Mouse (Mus musculus) CD8-positive naive resting alpha-beta T cell, adult 2 months (primary cell): Measurements from ENCODE around the gene Sept4.

Source experiments
- DNase-seq, 2 experiments: peaks; one replicate each; pipeline ENCODE4 v3.0.0; 2022; ENCODE audit warnings: low read depth in 2 of 2, low spot score in 2 of 2

Gene Sept4

DNA sequence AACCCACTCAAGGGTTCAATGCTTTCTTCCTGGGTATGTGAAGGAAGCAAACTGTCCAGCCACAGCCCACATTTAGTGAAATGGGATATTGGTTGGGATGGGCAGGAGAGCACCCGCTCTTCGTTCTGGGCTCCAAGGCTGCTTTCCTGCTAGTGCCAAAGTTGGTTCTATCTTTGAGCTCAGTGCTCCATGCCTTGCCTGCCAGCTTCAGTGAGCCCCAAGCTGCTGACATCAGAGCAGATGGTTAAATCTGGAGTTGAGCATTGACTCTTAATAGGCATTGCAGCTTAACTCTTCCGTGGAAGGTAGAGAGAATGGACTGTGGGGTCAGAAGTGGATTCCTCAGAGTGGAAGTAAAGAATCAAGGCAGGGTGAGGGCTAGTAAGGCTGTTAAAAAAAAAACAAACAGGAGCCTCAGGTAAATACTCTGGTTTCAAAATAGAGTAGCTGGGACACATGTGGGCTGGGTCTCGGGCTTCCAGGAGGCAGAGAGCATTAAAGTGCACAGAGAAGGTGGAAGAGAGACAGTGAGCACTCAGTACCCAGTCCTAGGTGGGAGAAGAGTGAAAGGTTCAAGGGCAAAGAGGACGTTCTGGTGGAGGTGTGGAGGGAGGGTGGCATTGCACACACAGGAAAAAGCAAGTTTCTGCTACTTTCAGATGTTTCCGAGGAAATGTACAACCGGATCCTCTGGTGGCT lies at the start of gene Sept4:
TSS of gene Sept4 (plus strand) at position 649 of the 699 bp plus-strand sequence.
- DNase-seq = no peak

DNA sequence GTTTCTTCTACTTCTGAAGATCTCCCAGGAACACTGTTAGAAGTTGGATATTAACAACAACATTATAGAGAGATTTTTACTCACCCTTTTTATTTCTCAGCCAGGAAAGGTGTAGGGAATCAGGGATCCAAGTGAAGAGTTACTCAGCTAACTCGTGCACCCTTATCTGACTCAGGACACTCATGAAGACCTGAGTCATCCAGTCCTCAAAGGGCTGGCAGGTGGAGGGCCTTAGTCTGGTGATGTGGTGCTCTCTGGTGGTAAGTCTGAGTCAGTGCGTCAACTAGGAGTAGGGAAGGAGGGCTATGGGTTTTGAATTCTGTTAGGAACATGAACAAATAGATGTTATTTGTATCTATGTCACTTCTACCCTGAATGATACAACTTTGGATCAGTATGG lies 49.4 kb upstream of the Sept4 start:
- DNase-seq = peak; percentile 3 to 24

DNA sequence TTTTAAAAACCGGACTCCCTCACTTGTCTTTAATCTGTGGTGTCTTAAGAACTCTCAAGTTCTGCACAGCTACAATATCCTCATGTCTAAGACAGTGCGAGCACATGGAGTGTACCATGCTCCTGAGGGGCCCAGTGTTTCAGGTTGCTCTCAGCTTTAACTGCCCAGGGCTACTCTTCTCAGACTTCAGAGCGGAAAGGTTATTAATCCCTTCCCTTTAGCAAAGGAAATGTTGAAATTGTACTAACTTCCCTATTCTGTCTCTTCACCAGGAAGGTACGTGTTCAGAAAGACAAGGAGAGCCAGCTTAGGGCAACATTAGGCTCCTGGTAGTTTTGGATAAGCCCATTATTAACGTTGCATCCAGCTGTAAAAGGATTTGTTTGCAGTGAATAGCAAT lies 45.2 kb upstream of the Sept4 start:
- no peak for DNase-seq

DNA sequence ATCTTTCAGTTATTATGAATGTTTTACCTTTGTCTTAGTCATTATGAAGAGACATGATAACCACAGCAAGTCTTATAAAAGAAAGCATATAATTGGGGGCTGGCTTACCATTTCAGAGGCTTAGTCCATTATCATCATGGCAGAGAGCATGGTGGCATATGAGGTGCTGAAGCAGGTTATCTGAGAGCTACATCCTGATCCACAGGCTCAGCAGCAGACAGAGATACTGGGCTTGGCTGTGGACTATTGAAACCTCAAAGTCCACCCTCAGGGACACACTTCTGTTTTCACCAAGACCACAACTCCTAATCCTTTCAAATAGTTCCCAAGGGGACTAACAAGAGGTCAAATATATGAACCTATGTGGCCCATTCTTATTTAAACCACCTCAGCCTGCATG lies 44.7 kb upstream of the Sept4 start:
- no peak for DNase-seq

DNA sequence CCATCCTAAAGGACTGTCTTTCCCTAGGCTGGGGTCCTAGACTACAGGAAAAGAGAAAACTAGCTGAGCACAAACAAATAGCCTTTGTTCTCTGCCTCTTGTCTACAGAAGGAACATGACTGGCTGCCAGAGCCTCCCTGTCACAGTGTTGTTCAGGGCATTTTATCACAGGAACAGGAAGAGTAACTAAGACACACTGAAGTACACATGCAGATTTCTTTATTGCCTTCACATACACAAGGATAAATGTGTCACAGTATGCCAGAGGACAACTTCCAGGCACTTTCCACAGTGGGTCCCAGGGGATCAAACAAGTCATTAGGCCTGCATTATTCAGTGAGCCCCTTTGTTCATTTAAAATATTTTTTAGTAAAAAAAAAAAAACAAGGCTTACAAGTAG lies 43.9 kb upstream of the Sept4 start:
- no peak for DNase-seq

DNA sequence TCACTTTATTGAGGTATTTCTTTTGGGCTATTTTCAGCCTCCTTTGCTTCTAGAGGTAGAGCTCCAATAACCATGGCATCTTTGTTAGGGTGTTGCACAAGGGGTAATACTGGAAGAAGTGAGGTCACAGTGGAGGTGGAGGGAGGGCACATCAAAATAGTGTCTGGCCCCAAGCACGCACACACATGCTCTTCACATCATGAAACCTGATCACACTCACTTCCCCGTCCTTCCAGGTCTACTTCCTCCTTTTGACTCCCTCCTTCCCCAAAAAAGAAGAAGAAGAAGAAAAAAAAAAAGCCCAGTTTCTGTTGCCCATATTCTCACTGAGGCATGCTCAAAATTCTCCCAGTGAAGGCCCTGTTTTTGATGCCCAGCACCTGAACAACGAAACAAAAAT lies 41.3 kb upstream of the Sept4 start:
- no peak for DNase-seq

DNA sequence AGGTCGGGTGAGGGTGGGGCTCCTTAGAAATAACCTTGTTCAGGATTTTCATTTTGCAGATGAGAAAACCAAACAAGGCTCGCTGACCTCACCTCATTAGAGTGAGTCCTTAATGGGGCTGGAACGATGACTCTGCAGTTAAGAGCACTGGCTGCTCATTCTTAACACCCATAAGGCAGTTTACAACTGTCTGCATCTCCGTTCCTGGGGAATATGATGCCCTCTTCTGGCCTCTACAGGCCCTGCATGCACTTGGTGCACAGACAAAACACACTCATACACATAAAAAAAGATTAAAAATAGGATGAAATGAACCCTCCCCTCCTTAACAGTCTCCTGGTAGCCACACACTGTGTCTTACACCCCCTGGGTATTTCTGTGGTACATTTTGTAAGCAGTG lies 40.7 kb upstream of the Sept4 start:
- no peak for DNase-seq

DNA sequence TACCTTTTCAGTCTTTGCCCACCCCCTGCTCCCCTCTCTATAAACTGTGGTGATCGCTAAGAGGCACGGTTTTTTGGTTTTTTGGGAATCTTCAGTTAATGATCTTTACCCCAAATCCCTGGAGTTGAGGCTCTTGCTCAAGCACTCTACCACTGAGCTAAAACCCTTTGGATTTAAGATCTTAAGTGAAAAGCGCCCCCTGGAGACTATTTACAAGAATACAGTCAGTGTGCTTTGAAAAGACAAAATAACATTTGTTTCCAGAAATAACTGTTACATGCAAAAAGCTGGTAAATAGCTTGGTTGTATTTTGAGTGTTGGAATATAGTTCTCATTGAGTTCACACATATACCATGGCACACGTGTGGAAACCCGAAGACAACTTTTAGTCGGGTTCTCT lies 37.0 kb upstream of the Sept4 start:
- DNase-seq = no peak

DNA sequence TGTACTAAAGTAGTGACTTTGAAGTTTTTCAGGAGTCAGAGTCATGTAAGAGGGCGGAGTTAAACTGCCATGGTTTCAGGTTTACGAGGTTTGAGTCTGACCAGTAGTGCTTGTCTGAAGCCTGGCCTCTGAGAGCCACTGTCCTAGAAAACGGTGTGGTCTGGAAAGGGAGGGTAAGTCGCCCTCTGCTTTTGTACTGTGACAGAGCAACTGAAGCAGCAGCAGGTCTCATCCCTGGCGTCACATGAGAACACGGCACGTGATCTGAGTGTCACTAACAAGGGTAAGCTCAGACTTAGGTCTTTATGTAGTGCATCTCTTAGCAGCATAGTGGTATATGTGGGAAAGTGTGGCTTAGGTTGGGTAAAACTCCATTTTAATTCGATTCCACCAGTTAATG lies 26.4 kb upstream of the Sept4 start:
- no peak for DNase-seq

DNA sequence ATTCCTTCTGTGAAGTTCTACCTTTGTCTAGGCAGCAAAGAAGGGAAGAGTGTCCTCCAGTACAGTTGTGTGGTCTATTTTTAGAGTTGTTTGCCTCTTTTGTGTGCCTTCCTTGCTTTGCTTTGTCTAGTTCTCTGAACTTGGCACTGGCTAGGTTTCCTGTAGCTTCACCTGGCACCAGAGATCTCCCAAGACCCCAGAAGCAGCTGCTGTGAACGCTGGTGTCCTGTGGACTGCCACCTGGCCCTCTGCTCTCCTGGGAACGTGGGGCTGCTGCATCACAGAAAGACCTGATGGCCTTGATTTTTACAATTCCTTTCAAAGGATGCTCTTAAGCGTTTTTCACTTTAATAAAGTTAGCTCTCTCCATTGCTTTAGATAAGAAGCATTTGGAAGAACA lies 25.8 kb upstream of the Sept4 start:
- no peak for DNase-seq

DNA sequence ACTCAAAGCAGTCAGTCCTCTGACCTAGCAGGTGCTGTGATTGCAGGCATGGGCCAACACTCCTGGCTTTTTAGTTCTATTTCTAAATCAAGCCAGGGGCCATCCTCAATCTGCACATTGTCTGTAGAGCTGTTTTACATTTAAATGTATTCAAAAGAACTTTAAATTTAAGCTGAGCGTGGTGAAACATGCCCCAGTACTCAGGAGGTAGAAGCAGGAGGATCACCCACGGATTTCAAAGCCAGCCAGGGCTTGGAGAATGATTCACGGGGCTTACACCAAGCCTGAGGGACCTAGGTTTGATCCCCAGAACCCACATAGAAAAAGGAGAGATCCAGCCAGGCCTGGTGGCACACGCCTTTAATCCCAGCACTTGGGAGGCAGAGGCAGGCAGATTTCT lies 15.4 kb upstream of the Sept4 start:
- DNase-seq = no peak

DNA sequence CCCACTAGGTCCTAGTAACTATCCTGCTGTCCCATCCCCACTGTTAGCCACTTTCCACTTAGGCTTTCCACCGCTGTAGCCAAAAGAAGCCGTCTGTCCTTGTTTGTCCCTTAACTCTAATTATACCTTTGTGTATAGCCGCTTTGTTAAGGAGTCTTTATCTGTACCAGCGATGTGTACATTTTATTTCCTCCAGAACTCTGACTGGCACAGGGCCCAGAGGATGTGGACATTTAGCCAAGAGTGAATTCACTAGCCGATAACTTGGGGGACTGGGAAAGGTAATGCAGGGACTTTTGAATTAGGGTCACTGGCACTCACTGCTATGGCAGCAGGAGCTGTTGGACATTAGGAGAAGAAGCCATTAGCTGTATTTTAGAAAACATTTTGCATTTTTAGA lies 14.3 kb upstream of the Sept4 start:
- no peak for DNase-seq

DNA sequence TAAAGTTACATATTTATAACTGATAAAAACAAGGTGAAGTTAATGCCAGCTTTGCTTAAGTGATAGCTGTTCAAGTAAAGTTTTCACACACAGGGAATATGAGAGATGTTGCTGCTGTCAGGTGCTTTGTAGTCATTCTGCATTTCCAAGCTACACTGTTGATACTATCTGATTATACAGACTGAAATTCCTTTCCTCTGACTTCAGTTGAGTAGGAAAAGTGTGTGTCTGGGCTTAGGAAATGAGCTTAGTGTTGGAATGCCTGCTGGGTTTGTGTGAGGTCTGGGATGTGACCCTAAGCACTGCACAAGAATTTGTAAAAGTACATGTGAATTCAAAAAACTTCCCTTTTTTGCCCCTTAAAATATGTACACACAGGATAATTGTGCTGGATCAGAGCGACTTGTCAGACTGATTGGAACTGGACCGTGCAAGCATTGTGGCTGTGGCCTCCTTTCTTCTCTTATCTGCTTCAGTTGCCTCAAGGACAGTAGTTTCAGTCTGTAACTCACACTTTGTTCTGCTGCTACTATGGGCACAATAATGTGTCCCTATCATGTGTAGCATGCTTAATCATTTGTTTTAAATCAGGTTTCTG lies 13.5 kb upstream of the Sept4 start:
- DNase-seq = no peak

DNA sequence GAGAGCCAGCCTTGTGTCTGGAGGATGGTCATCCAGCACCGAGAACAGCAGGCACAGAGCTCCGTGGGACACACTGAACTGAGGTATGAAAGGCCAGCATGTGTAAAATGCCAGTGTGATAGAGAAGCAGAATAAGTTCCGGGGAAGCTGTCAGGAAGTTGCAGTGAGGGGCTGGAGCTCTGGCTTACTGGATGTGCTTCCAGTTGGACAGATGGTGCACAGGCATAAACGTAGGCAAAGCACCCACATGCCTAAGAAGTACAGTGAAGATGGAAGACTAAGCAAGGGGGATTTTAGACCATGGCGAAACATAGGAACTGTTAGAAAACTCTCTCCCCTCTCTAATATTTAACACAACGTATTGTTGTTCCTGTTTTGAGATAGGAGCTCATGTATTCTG lies 7.5 kb upstream of the Sept4 start:
- no peak for DNase-seq

DNA sequence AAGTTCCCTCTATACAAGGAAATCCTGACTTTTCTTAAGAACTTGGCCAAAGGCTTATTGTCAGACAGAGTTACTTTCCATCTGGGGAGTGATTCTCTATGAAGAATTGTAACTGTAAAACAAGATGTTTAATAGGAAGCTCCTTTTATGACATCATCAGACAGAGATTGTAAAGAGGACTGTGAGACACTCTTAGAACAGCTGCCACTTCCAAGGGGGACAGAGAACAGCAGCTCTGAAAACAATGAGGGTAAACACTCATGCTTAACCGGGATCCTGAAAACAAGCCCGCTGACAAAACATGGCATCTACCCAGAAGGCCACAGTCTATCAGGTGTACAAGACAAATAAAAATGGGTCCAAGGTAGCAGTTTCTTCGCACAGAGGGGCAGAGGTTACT lies 2.2 kb upstream of the Sept4 start, which contains the start of gene Gm11492:
TSS of gene Gm11492 (plus strand) at position 153 of the 400 bp plus-strand sequence.
- no peak for DNase-seq

DNA sequence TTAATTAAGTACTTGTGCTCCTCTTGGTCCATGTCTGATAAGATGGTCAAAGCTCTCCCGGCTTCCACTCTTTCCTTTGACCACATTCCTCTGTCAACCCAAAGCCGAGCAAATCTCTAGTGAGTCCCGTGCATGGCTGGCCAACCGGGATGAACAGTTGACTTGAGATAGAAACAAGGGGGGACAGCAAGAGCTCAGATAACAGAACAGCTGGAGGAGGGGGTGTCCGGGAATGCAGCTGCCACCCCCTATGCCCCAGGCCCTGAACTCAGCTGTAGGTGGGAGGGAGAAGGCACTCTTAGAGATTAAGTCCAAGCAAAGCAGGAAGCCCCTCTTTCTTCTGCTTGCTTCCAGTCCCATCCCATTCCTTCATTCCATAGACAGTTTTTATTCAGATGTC lies 2.0 kb downstream of the Sept4 start:
- DNase-seq = no peak

DNA sequence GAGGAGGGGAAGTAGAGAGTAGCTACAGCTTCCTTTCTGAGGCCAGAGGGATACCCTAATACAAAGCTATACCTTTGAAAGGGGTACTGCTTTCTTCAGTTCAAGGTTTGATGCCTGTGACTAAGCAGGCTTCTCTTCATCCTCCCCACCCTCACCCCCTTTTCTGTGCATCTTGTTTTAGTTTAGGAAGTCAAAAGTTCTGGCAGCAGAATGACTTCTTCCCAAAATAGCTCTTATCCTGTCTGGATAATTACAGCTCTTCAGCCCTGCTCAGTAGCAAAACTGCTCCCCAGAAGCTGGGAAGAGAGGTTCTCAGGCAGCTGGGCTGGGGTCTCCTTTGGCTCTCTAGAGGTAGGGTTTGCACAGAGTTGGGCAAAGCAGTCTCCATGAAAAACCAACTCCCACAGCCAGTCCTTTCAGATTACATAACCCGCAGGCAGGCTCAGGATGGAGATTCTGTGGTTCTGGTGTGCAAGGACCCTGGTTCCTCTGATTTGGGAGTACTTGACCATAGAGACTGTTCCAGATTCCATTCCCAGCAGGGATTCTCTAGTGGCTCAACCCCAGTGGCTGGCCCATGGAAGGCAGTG lies 2.8 kb downstream of the Sept4 start:
- no peak for DNase-seq

DNA sequence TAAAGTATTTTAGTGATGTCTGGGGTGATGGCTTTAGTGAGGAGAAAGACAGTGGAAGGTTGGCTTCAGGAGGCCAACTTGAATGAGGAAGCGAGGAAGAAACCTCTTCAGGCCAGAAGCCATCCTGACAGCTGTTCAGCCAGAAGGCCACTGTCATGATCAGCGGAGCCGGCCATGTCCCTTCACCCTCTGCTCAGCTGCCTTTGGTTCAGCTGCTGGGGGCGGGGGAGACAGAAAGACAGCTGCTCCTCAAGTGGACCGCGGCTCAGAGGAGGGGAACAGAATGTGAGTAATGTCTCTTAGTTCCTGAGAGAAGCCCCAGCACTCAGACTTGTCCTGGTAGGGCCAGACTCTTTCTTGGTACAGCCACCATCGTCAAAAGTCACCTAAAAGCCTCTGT lies 5.0 kb downstream of the Sept4 start:
- no peak for DNase-seq

DNA sequence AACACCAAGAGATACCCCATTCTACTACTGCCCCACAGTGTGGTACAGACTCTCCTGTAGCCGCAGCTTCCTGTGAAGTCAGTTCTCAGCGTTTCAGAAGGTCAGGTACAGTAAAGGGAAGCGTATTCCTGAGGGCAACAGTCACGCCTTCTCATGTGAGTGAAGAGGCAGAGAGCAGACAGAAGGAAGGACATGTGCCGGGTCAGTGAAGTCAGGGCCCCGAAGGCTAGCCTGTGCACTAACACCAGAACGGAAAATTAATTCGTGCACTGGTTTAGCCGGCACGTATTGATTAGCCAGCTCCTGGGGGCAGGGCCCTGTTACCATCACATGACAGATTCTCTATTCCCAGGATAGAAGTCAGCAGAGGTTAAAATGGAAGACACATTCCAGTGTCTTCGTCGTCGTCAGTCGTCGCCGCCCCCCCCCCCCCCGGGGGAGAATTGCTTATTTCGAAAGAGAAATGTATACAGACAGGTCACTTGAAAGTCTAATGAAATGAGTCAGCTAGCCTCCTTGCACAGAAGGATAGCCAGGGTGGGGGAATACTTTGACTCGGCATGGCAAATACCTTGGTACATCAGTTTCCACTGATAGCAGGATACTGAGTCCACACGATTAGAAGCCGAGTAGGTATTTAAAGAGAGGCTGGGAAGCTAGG lies 5.9 kb downstream of the Sept4 start:
- no peak for DNase-seq

DNA sequence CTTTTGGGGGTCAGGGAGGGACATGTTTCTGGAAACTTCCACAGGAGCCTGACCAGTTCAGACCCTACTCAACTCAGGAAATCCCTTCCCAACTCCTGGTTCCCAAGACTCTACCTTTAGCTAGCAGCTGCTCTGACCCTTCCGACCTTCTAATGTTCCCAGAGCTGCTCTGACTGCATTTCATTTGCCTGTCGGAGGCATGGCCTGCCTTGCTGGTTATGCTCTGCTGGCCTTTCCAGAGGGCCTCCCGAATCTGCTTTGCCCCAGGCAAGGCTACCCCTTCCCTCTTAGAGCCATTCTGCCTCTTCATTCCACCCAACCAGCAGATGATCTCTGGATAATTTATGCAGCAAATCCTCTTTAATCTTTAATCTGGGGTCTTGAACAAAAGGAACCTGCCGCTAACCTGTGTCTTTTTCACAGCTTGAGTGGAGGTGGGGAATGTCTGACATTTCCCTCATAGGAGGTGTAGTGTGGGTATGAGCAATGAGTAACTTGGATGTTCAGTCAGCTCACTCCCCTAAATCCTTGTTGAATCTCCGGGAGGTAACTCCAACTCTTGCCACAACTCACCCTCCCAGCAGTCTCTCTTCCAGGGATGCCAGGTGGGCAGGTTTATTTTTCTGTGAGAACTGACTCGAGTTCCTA lies 9.0 kb downstream of the Sept4 start:
- no peak for DNase-seq

DNA sequence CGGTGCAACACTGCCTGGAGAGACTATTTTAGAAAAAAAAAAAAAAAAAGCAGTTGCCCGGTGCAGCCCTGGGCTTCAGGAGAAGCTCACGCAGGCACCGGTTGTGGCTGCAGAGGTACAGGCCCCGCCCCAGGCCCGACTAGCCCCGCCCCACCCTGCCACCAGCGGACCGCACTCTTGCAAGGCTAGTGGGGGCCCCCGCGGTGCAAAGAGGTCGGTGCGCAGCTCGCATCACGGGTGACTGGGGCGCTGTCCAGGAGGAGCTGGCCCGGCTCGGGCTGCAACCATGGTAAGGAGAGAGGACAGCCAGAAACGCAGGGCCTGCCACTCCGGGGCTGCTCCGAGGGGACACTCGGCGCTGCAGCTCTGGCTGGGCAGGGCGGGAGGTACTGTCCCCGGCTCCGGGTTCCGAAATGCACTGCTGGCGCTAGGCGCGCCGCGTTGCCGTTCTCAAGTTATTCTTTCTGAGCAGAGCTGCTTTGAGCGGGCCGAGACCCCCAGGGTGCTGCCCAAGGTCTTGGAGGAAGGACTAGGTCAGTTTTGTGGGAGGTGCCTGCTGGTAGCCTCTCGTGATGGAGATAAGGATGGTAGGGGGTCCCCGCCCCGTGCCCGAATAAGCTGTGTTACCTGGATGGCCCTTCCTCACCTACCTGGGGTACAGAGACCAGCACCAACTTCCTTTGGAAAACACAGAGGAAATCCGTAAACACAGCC lies 9.7 kb downstream of the Sept4 start:
- DNase-seq = peak; percentile 32 to 46
